Mouse (Mus musculus): ENCODE results near the gene C1ql4. TPM values are rescaled to one million over a fixed set of nuclear protein-coding genes. Genes with fewer than 3 reads are reported as not detected.
"Not testable (repeated sequence)": the region's sequence is repeated elsewhere in the genome, so short reads cannot be mapped to it uniquely, and the experiment has no call there.

C1ql4 gene
- polyA plus RNA-seq, 1 experiment = 0.08 TPM

DNA sequence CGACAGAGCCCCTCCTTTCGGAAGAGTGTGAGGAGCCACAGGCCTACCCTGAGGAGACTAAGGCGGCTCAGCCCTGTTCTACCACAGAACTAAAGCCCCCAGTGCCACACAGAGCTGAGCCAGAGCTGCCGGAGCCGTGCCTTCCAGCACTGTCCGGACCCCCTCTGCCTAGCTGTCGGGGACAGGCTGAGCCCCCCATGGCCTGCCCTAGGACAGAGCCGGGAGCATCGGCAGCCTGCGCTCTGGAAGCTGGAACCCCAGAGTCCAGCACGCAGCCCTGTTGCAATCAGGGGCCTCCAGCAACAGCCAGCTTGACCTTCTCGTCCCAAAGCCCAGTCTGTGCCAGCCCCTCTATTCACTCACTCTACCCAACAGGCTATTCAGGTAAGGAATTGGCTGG lies 5.3 kb downstream of the C1ql4 start:
- TF ChIP-seq POLR2A (IDR thresholded peaks at IDR 0.05; ENCODE audit: control insufficient read depth, extremely low read depth, insufficient read depth, low read length, poor library complexity) (no peak), CTCF (IDR thresholded peaks at IDR 0.05; ENCODE audit: borderline replicate concordance, control insufficient read depth, extremely low read depth, insufficient read depth, low read length, poor library complexity) (no peak)
- WGBS = 98% methylated on average over 12 of the region's 12 CpGs

DNA sequence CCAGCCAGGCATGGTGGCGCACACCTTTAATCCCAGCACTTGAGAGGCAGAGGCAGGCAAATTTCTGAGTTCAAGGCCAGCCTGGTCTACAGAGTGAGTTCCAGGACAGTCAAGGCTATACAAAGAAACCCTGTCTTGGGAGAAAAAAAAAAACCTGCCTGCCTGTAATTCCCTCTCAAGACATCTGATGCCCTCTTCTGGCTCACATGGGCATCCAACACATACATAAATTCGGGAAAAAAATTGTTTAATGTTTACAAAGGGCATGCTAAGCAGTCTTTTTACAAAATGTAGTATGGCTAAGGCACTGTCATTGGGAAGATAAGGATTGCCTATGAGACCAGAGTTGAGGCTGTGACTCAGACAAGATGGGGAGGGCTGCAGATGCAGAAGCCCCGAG lies 7.8 kb downstream of the C1ql4 start:
- TF ChIP-seq CTCF (IDR thresholded peaks at IDR 0.05; ENCODE audit: borderline replicate concordance, control insufficient read depth, extremely low read depth, insufficient read depth, low read length, poor library complexity) (no peak), POLR2A (IDR thresholded peaks at IDR 0.05; ENCODE audit: control insufficient read depth, extremely low read depth, insufficient read depth, low read length, poor library complexity) (no peak)
- Histone ChIP-seq H3K27ac (ENCODE audit: control insufficient read depth, insufficient read depth, low read length) (no peak overlapping the region), H3K27me3 (ENCODE audit: control insufficient read depth, insufficient read depth, low read length) (no peaks in the 10 kb centered on the region), H3K36me3 (ENCODE audit: control insufficient read depth, insufficient read depth, low read length) (peaks cover 9% of the 10 kb centered on the region; the same call in 1 of the 2 replicates), H3K4me1 (replicated peaks; ENCODE audit: control insufficient read depth, insufficient read depth, low read length) (peaks cover 9% of the 10 kb centered on the region), H3K4me3 (ENCODE audit: control insufficient read depth, insufficient read depth, low read length) (no peak overlapping the region)
- 80% methylated on average over 3 of the region's 3 CpGs for WGBS
- DNase-seq = no peak

More for the DNA sequence above, 5.3 kb downstream of the C1ql4 start:
- H3K27ac ChIP-seq (ENCODE audit: control insufficient read depth, insufficient read depth, low read length) = no peak overlapping the region
- no peaks in the 10 kb centered on the region for H3K4me1 ChIP-seq (replicated peaks; ENCODE audit: control insufficient read depth, insufficient read depth, low read length)
- H3K27me3 ChIP-seq (ENCODE audit: control insufficient read depth, insufficient read depth, low read length) = peaks cover 3% of the 10 kb centered on the region; the same call in 1 of the 2 replicates
- peaks cover 9% of the 10 kb centered on the region; the same call in 1 of the 2 replicates for H3K36me3 ChIP-seq (ENCODE audit: control insufficient read depth, insufficient read depth, low read length)
- no peak overlapping the region for H3K4me3 ChIP-seq (ENCODE audit: control insufficient read depth, insufficient read depth, low read length)
- DNase-seq = no peak

DNA sequence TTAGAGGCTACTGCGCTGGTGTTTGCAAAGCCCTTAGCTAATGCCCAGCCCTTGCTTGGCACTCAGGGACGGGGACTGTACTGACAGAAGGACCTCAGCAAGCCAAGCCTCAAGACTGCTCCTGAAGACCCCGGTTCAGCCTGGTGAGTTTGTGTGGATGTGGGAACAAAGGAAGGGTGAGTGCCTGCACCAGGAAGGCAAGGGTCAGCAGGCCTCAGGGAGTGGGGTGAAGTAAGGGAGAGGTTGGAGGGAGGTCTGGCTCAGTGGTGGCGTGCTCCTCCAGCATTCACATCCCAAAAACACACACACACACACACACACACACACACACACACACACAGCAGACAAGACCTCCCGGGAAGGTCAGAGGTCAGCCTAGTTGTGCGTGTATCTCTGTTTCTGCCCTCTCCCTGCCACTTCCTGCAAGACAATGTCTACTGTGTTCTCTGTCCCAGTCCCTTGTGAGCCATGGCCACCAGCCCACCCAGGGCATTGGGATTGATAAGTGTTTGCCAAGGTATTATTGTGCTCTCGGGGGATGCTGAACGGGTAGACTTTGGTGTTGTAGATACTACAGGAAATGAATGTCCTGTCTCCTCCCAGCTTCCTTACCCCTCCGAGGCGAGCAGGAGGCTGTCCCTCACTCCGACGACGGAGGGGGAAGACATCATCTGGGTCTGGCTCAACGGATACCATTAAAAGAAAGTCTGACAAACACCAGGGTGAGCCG lies 9.3 kb downstream of the C1ql4 start:
- peaks cover 13% of the 10 kb centered on the region for H3K4me1 ChIP-seq (replicated peaks; ENCODE audit: control insufficient read depth, insufficient read depth, low read length)
- DNase-seq = no peak
- no peak for TF ChIP-seq POLR2A (IDR thresholded peaks at IDR 0.05; ENCODE audit: control insufficient read depth, extremely low read depth, insufficient read depth, low read length, poor library complexity)
- TF ChIP-seq CTCF (IDR thresholded peaks at IDR 0.05; ENCODE audit: borderline replicate concordance, control insufficient read depth, extremely low read depth, insufficient read depth, low read length, poor library complexity) = no peak
- H3K27ac ChIP-seq (ENCODE audit: control insufficient read depth, insufficient read depth, low read length) = no peak overlapping the region
- no peaks in the 10 kb centered on the region for H3K27me3 ChIP-seq (ENCODE audit: control insufficient read depth, insufficient read depth, low read length)
- 95% methylated on average over 15 of the region's 15 CpGs for WGBS
- no peak overlapping the region for H3K4me3 ChIP-seq (ENCODE audit: control insufficient read depth, insufficient read depth, low read length)
- H3K36me3 ChIP-seq (ENCODE audit: control insufficient read depth, insufficient read depth, low read length) = peaks cover 9% of the 10 kb centered on the region; the same call in 1 of the 2 replicates

DNA sequence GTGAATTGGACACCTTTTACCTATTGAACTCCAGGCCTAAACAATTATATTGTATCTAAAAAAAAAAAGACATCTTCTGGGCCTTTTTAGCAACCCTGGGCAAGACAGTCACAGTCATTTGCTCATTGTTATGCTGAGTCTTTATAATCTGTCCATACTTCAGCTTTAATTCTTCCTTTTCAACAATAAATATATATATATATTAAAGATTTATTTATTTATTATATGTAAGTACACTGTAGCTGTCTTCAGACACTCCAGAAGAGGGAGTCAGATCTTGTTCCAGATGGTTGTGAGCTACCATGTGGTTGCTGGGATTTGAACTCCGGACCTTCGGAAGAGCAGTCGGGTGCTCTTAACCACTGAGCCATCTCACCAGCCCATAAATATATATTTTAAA lies 11.6 kb downstream of the C1ql4 start:
- DNase-seq; H3K27ac ChIP-seq (ENCODE audit: control insufficient read depth, insufficient read depth, low read length); H3K4me3 ChIP-seq (ENCODE audit: control insufficient read depth, insufficient read depth, low read length); H3K27me3 ChIP-seq (ENCODE audit: control insufficient read depth, insufficient read depth, low read length); H3K36me3 ChIP-seq (ENCODE audit: control insufficient read depth, insufficient read depth, low read length): not testable (repeated sequence)
- 96% methylated on average over 3 of the region's 3 CpGs for WGBS
- H3K4me1 ChIP-seq (replicated peaks; ENCODE audit: control insufficient read depth, insufficient read depth, low read length) = peaks cover 13% of the 10 kb centered on the region

DNA sequence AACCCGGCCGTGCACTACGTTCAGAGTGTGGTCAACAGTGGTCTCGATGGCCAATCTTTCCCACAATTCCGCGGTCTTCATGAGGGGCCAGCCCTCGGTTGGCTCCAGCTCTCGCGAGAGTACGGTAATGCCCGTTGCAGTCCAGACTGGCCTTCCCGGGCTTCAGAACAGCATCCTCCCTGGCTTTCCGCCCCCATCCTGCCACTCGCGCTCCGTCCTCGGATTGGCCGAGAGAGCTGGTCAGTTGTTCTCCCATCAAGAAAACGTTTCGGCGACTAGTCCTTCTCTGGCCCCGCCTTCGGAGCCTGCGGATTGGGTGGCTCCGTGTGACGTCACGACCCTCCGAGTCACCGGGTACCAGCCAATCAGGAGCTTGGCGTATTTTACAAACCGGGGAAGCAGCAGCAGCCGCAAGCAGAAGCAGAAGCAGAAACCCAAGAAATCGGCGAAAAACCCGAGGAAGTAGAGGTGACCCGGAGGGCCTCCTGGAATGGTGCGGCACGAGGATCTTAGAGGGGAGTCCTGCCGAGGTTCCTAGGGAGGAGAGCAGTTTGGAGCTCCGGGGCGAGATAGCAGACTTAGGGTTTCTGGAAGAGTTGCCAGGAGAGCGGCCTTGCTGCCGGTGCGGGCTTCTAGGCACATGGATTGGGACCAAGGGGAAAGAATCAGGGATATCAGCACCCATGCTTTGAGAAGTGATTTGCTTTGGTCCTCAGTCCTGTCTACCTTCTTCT lies 12.8 kb downstream of the C1ql4 start:
- TF ChIP-seq POLR2A (IDR thresholded peaks at IDR 0.05; ENCODE audit: control insufficient read depth, extremely low read depth, insufficient read depth, low read length, poor library complexity) (0 out of 2 replicates have a peak, but pooled peaks have one; percentile 35), CTCF (IDR thresholded peaks at IDR 0.05; ENCODE audit: borderline replicate concordance, control insufficient read depth, extremely low read depth, insufficient read depth, low read length, poor library complexity) (no peak; the same call in 1 of the 2 replicates)
- peak; percentile 96 for DNase-seq
- WGBS = under 1% methylated on average over 44 of the region's 44 CpGs
- peaks cover 13% of the 10 kb centered on the region for H3K4me1 ChIP-seq (replicated peaks; ENCODE audit: control insufficient read depth, insufficient read depth, low read length)
- no peaks in the 10 kb centered on the region for H3K36me3 ChIP-seq (ENCODE audit: control insufficient read depth, insufficient read depth, low read length)
- peak overlapping the region; percentile 81 for H3K4me3 ChIP-seq (ENCODE audit: control insufficient read depth, insufficient read depth, low read length)
- H3K27ac ChIP-seq (ENCODE audit: control insufficient read depth, insufficient read depth, low read length) = no peak overlapping the region; the same call in 1 of the 2 replicates
- H3K27me3 ChIP-seq (ENCODE audit: control insufficient read depth, insufficient read depth, low read length) = no peaks in the 10 kb centered on the region

DNA sequence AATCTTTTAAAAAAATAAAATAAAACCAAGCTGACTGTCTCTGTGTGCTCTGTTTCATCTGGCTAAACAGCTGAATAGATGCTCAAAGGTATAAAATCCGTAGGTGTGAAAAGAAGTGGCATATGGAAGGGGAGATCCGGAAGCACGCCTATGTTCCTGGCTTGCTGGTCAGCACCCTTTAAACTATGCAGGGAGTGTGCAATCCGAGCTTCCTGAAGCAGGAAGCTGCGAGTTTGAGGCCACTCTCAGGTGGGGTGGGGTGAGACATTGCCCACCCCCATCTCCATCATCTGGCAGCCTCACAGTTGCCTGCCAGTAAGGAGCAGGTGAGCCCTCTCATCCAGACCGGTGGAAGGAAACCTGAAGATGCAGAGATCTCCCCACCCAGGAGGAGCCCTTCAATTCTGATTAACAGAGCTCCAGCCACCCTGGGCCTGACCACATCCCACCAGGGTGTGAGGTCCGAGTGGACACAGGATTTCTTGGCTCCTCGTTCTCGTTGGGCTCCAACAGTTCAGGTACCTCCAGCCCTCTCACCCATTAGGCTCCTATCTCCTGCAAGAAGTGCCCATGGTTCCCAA lies 13.5 kb downstream of the C1ql4 start, which contains the start of gene Troap:
Troap (plus strand) TSS at position 557 of the 581 bp plus-strand sequence.
- DNase-seq = no peak
- no peaks in the 10 kb centered on the region for H3K27me3 ChIP-seq (ENCODE audit: control insufficient read depth, insufficient read depth, low read length)
- TF ChIP-seq CTCF (IDR thresholded peaks at IDR 0.05; ENCODE audit: borderline replicate concordance, control insufficient read depth, extremely low read depth, insufficient read depth, low read length, poor library complexity) (peak; percentile 12; the same call in 1 of the 2 replicates), POLR2A (IDR thresholded peaks at IDR 0.05; ENCODE audit: control insufficient read depth, extremely low read depth, insufficient read depth, low read length, poor library complexity) (no peak)
- WGBS = 19% methylated on average over 9 of the region's 9 CpGs
- H3K4me1 ChIP-seq (replicated peaks; ENCODE audit: control insufficient read depth, insufficient read depth, low read length) = peaks cover 13% of the 10 kb centered on the region
- H3K27ac ChIP-seq (ENCODE audit: control insufficient read depth, insufficient read depth, low read length) = no peak within 1 kb of the TSS; the same call in 1 of the 2 replicates
- no peaks in the 10 kb centered on the region for H3K36me3 ChIP-seq (ENCODE audit: control insufficient read depth, insufficient read depth, low read length)
- peak within 1 kb of the TSS; percentile 81 for H3K4me3 ChIP-seq (ENCODE audit: control insufficient read depth, insufficient read depth, low read length)

Measured in thymus, adult 2 months (tissue).